Mouse (Mus musculus) adrenal gland, adult 8-10 months (tissue): Measurements from ENCODE around the gene Slc10a2. TPM values are rescaled to one million over a fixed set of nuclear protein-coding genes. Genes with fewer than 3 reads are reported as not detected.
"Not testable (repeated sequence)": the region's sequence is repeated elsewhere in the genome, so short reads cannot be mapped to it uniquely, and the experiment has no call there.

Source experiments
- DNase-seq: peaks from one replicate; pipeline ENCODE4 v3.0.0; 2022
- total RNA-seq, 4 experiments: library from RNA; stranded (reverse); gene quantifications; 2 replicates each; pipeline ENCODE4 v1.2.4; 2022

The Slc10a2 gene
- not detected for total RNA-seq

- no peak for DNase-seq
These were observed at the start of gene Slc10a2 for GRCm38 (mm10) chr8:5105186-5105585. Slc10a2 (minus strand) TSS chr8:5105351.

- no peak for DNase-seq
These were observed 24.2 kb upstream of the Slc10a2 start for GRCm38 (mm10) chr8:5129322-5129829.

- no peak for DNase-seq
These were observed 1.7 kb upstream of the Slc10a2 start for GRCm38 (mm10) chr8:5106855-5107254.

GRCm38 (mm10) chr8:5095392-5095791 is 9.8 kb downstream of the Slc10a2 start:
- no peak for DNase-seq

- not testable (repeated sequence) for DNase-seq
These were observed 11.2 kb downstream of the Slc10a2 start for GRCm38 (mm10) chr8:5093991-5094390.

- no peak for DNase-seq
These were observed 31.4 kb downstream of the Slc10a2 start for GRCm38 (mm10) chr8:5073654-5074293.

GRCm38 (mm10) chr8:5058888-5059287 is 46.3 kb downstream of the Slc10a2 start:
- DNase-seq, result no peak

- DNase-seq, result not testable (repeated sequence)
These were observed 60.7 kb downstream of the Slc10a2 start for GRCm38 (mm10) chr8:5044361-5044900.

- no peak for DNase-seq
These were observed 66.2 kb downstream of the Slc10a2 start for GRCm38 (mm10) chr8:5038811-5039561.
